Mouse (Mus musculus): ENCODE results near the gene Egf.
"Not testable (repeated sequence)": the region's sequence is repeated elsewhere in the genome, so short reads cannot be mapped to it uniquely, and the experiment has no call there.

Gene Egf

GRCm38 (mm10) chr3:129754650-129755604, at the start of gene Egf:
Gene Egf, minus strand, starts transcription at chr3:129755316.
- peak; percentile 19 for DNase-seq (ENCODE audit: low spot score)

- no peak for DNase-seq (ENCODE audit: low spot score)
Observed at GRCm38 (mm10) chr3:129803765-129804164, 48.6 kb upstream of the Egf start, which contains the start of gene Lrit3. Gene Lrit3, minus strand, starts transcription at chr3:129804030.

GRCm38 (mm10) chr3:129799011-129799410, 43.9 kb upstream of the Egf start:
- DNase-seq (ENCODE audit: low spot score), result no peak

- no peak for DNase-seq (ENCODE audit: low spot score)
Observed at GRCm38 (mm10) chr3:129798551-129798950, 43.4 kb upstream of the Egf start.

GRCm38 (mm10) chr3:129797341-129797740, 42.2 kb upstream of the Egf start:
- no peak for DNase-seq (ENCODE audit: low spot score)

- no peak for DNase-seq (ENCODE audit: low spot score)
Observed at GRCm38 (mm10) chr3:129793801-129794200, 38.7 kb upstream of the Egf start.

GRCm38 (mm10) chr3:129782746-129783145, 27.6 kb upstream of the Egf start:
- no peak for DNase-seq (ENCODE audit: low spot score)

- DNase-seq (ENCODE audit: low spot score), result no peak
Observed at GRCm38 (mm10) chr3:129781435-129781834, 26.3 kb upstream of the Egf start.

- no peak for DNase-seq (ENCODE audit: low spot score)
Observed at GRCm38 (mm10) chr3:129771210-129771609, 16.1 kb upstream of the Egf start.

- no peak for DNase-seq (ENCODE audit: low spot score)
Observed at GRCm38 (mm10) chr3:129766971-129767794, 12.1 kb upstream of the Egf start.

GRCm38 (mm10) chr3:129766106-129766505, 11.0 kb upstream of the Egf start:
- no peak for DNase-seq (ENCODE audit: low spot score)

GRCm38 (mm10) chr3:129757599-129757998, 2.5 kb upstream of the Egf start:
- not testable (repeated sequence) for DNase-seq (ENCODE audit: low spot score)

- peak; percentile 69 for DNase-seq (ENCODE audit: low spot score)
Observed at GRCm38 (mm10) chr3:129744803-129745202, 10.3 kb downstream of the Egf start.

- no peak for DNase-seq (ENCODE audit: low spot score)
Observed at GRCm38 (mm10) chr3:129742781-129743180, 12.3 kb downstream of the Egf start.

GRCm38 (mm10) chr3:129738291-129739183, 16.6 kb downstream of the Egf start:
- no peak for DNase-seq (ENCODE audit: low spot score)

GRCm38 (mm10) chr3:129731636-129732035, 23.5 kb downstream of the Egf start:
- no peak for DNase-seq (ENCODE audit: low spot score)

- peak; percentile 68 for DNase-seq (ENCODE audit: low spot score)
Observed at GRCm38 (mm10) chr3:129730426-129730825, 24.7 kb downstream of the Egf start.

- DNase-seq (ENCODE audit: low spot score), result no peak
Observed at GRCm38 (mm10) chr3:129729916-129730315, 25.2 kb downstream of the Egf start.

- DNase-seq (ENCODE audit: low spot score), result no peak
Observed at GRCm38 (mm10) chr3:129725592-129725991, 29.5 kb downstream of the Egf start.

- DNase-seq (ENCODE audit: low spot score), result peak; percentile 98
Observed at GRCm38 (mm10) chr3:129724961-129725501, 30.1 kb downstream of the Egf start.

GRCm38 (mm10) chr3:129724505-129724904, 30.6 kb downstream of the Egf start:
- no peak for DNase-seq (ENCODE audit: low spot score)
